Mouse (Mus musculus): ENCODE measurements around the gene Ppp2r2d. TPM values are rescaled to one million over a fixed set of nuclear protein-coding genes. Genes with fewer than 3 reads are reported as not detected.
A peak's percentile ranks its signal among the peaks of the same experiment; 100 is the strongest.

The Ppp2r2d gene
- total RNA-seq, 2 experiments from 2014 or later: 44.8 to 45.8 TPM

DNA sequence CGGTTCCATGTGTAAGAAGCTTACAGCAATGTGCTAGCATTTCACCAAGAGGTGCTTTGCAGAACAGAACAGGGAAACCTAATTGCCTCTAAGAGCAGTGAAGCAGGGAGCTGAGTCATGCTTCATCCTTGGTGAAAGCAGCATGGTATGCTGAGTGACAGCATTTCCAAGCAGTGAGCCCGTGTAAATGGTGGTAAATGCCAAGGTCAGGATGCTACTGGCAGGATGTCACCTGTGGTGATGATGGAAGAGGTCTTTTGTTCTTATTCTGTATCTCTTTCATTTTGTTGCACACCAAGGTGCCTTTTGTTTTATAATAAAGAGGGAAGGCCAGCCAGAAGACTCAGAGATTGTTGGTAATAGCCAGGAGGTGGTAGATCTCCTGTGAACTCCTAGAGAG is 10.8 kb downstream of the Ppp2r2d start:
- no peak for DNase-seq

DNA sequence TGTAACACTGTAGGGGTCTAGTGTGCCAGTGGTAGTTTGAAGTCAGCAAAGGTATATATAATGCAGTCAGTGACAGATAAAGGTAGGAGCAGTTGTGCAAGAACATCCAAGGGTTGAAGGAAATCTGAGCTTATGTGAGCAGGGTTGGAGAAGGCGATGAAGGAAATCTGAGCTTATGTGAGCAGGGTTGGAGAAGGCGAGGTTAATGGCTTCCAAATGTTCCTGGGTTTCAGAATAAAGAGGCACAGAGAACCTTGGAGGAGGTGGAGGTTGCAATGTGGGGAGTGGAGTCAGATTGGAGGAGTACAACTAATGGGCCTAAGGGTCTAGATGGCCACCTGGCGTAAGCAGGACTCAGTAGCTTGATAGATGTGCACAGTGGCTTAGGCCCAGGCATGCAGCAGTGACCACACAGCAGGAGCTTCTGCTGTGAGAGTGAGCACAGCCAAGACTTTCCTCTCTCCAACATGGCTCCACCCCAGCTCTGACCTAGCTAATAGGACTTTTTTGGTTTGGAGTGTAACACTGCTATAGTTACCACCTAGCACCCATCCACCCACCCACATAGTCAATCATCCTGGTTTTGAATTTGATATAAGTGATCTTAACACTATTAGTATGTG is 18.2 kb downstream of the Ppp2r2d start:
- no peak for DNase-seq

GRCm38 (mm10) chr7:138864776-138865175 is 18.9 kb downstream of the Ppp2r2d start:
- no peak for DNase-seq

- no peak for DNase-seq
Measured at GRCm38 (mm10) chr7:138867286-138867685, 21.4 kb downstream of the Ppp2r2d start.

GRCm38 (mm10) chr7:138868316-138868715 is 22.4 kb downstream of the Ppp2r2d start:
- no peak for DNase-seq

DNA sequence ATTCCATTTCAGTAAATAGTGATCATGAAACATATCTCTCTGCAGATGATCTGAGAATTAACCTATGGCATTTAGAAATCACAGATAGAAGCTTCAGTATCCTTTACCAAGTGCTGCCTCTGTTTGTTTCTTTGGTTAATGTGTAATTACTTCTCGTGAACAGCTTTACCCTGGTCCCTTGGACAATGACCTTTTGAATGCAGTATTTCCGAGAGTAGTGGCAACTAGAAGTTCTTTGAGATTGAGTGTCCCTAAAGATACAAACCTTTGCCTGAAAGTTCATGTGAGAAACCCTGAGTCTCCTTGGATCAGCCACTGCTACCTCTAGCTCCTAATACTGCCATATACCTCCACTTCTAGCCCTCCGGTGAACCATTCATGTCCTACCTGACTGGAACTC is 27.1 kb downstream of the Ppp2r2d start:
- no peak for DNase-seq

DNA sequence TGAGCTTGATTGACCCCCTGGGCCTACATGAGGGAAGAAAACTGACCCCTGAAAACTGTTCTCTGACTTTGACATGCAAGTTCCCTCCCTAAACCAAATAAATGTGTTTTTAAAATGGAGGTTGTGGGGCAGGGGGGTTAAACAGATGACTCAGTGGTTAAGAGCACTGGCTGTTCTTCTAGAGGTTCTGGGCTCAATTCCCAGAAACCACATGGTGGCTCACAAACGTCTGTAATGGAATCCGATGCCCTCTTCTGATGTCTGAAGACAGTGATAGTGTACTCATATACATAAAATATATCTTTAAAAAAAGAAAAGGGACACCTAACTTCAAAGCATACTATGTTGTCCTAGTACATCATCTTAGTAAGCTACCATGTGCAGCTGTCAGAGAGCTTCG is 29.2 kb downstream of the Ppp2r2d start:
- DNase-seq: peak in 1 of 2 experiments; percentile 33

DNA sequence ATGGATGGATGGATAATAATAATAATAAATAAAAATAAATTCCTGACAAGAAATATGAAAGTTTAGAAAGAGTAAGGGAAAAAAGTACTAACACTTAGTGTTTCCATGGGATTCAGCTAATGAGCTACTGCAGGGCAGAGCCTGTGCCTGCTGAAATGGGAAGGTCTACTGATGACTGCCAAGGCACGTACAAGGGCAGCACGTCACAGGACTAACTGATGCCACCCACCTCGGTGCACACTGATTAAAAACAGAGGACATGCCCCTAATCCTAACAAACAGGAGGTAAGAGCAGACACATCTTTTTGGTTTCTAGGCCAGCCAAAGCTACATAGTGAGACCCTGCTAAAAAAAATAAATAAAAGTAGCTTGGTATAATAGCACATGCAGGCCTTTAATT is 37.8 kb downstream of the Ppp2r2d start:
- DNase-seq: no peak

DNA sequence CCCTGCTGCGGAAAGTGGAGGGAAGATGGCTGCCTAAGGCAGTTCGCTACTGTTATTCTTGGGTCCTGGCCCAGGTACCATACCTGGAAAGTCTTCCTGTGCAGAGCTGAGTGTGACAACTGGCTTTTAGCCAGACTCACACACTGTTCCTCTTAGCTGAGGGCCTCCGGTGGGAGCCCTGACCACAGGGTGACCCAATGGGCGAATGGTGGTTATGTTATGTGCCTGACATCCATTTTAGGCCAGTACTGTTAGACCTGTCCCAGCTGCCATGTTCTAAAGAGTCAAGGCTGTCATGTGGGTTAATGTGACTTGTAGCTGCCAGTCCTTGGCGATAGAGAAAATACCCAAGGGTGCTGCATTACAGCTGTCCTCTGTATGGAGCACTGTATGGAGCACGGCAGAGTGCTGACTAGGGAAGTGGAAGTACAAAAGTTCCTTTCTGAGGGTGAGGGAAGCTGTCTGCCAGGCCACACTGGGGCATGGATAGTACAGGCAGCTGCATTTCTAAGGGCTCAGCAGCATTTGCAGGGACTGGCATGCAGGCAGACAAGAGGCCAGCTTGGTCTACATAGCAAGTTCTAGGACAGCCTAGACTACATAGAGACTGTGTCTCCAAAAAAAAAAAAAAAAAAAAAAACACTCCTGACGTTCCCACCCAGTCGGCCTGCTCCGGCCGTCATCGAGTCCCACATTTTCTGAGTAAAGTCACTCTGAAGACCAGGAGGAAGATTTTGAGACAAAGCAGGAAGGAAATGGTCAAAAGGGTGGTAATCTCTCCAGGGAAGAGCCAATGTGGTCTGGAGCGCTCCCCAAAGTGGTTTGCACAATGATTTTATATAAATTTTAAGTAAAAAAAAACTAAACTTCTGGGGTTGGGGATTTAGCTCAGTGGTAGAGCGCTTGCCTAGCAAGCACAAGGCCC is 39.7 kb downstream of the Ppp2r2d start:
- DNase-seq: no peak

- no peak for DNase-seq
Measured at GRCm38 (mm10) chr7:138898122-138898521, 52.2 kb downstream of the Ppp2r2d start.

DNA sequence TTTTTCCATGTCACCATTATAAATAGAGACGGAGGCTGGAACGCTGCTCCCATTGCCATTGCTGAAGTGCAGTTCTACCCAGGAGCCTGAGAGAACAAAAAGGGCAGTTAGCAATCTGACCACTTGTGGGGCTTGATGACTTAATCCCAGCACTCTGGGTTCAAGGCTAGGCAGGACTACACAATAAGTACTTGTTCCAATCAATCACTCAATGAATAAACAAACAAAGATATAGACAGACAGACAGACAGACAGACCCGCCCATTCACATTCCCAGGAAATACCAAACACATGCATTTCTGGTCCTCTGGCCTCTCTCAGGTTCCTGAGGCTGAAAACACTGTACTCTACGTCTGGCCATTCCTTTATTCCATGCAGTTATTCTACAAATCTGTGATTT is 52.9 kb downstream of the Ppp2r2d start:
- no peak for DNase-seq

DNA sequence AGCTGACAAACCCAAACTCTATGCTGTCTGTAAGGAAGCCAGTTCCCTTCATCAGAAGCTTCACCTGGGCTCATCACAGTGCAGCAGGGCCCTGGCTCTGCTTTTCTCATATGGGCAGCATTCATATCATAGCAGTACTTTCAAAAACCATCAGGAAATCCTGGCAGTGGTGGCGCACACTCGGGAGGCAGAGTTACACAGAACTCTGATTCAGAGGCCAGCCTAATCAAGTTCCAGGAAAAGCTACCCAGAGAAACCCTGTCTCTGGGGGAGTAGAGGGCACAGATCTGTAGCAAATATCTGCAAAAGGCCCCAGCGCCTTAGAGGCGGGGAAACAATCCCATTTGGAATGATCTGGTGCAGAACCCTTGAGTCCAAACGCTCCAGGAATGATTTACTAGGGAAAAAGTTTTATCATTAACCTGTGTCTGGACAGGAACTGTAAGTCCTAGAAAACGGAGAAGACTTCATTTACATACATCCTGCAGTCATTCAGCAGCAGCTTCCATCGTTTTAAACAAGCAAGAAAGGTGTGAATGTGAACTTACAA is 58.1 kb downstream of the Ppp2r2d start:
- no peak for DNase-seq

DNA sequence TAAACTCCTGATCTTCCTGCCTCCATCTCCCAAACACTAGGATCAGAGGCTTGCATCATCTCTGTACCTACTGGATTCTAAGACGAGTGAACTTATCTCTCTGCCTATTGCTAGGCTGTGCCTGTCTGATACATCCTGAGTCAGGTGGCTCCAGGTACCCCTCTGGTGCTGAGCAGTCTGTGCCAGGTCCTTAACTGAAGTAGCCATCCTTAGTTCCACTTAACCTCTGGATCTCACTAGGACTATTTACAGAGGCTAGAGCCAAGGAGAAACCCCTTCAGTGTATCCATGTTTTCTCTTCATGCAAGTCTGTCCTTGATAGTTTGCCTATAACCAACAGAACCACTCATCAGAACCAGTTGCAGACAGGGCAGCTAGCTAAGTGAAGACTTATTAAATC is 60.6 kb downstream of the Ppp2r2d start:
- no peak for DNase-seq

GRCm38 (mm10) chr7:138907043-138907442 is 61.2 kb downstream of the Ppp2r2d start:
- peak; percentile 83 for DNase-seq

DNA sequence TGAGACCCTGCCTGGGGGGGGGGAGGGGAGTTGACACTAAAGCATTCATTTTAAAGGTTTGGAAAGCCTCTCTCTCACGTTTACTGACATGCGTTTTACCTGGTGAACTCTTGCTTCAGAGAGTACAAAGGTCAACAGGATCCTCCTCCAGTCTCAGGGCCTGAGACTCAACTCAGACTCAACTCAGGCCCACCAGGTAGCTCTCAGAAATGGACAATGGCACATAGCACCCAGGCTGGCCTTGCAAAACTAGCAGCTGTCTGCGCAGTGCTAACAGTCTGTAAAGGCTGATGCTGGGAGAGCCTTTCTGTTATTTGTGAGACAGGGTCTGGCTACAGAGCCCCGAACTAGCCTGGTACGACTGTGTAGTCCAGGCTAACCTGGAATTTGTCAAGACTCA is 62.1 kb downstream of the Ppp2r2d start:
- no peak for DNase-seq

GRCm38 (mm10) chr7:138908768-138909276 is 62.9 kb downstream of the Ppp2r2d start:
- DNase-seq: no peak

- peak; percentile 92 to 94 for DNase-seq
Measured at GRCm38 (mm10) chr7:138909277-138910192, 63.7 kb downstream of the Ppp2r2d start, which contains the start of gene Bnip3. Gene Bnip3 (minus strand): TSS chr7:138909519.

- no peak for DNase-seq
Measured at GRCm38 (mm10) chr7:138910193-138910562, 64.3 kb downstream of the Ppp2r2d start.

DNA sequence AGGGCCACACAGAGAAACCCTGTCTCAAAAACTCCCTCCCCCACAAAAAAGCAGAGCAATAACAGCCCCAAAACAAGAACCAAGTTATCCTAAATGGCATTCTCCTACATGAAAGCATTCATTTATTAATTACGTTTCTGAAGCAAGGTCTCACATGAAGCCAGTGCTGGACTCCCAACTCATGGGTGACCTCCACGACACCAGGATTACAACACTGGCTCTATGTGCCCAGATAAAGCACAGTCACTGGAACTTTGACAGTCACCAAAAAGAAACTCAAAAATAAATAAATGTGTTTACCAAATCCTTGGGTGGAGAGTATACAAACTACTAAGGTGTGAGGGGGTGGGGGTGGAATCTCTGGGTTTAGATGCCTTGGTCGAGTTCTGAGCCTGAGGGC is 67.7 kb downstream of the Ppp2r2d start:
- no peak for DNase-seq

- DNase-seq: peak; percentile 95 to 96
Measured at GRCm38 (mm10) chr7:138919156-138919944, 73.5 kb downstream of the Ppp2r2d start.

GRCm38 (mm10) chr7:138921611-138922010 is 75.7 kb downstream of the Ppp2r2d start:
- DNase-seq: peak in 1 of 2 experiments; percentile 30
